Mouse (Mus musculus): ENCODE measurements around the gene 4930519P11Rik. TPM values are rescaled to one million over a fixed set of nuclear protein-coding genes. Genes with fewer than 3 reads are reported as not detected.

4930519P11Rik gene
- polyA plus RNA-seq, 1 experiment: 83.8 TPM

DNA sequence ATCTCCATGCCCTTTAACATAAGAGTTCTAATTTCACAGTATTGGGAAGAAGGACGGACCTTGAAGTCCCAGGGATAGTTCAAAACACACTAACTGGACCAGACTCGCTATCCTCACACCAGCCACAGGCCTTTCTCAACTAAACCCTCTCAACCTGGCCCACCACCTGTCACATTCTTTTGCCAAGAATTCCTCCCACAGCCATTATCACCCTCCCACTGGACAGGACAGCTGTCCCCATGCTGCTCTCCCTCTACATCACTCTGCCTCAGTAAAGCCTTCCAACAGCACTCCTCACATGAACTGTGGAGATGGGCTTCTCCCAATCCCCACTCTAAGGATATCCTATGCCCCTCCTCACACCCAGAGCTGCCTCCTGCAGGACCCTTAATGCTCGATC, 47.7 kb downstream of the 4930519P11Rik start:
- no peaks in the 10 kb centered on the region for H3K27me3 ChIP-seq (ENCODE audit: control insufficient read depth, insufficient read depth, low read length)
- no peak overlapping the region for H3K27ac ChIP-seq (ENCODE audit: control insufficient read depth, insufficient read depth, low read depth, low read length)
- no peak overlapping the region for H3K4me3 ChIP-seq (ENCODE audit: control insufficient read depth, low read depth, low read length)
- no peak for TF ChIP-seq CTCF (IDR thresholded peaks at IDR 0.05; ENCODE audit: control insufficient read depth, insufficient read depth, insufficient replicate concordance, low read depth, low read length)
- TF ChIP-seq POLR2A (IDR thresholded peaks at IDR 0.05; ENCODE audit: control insufficient read depth, low read depth, low read length): no peak
- H3K4me1 ChIP-seq (ENCODE audit: control insufficient read depth, insufficient read depth, low read length): peaks cover 16% of the 10 kb centered on the region
- no peaks in the 10 kb centered on the region for H3K36me3 ChIP-seq (ENCODE audit: control insufficient read depth, insufficient read depth, low read length)

DNA sequence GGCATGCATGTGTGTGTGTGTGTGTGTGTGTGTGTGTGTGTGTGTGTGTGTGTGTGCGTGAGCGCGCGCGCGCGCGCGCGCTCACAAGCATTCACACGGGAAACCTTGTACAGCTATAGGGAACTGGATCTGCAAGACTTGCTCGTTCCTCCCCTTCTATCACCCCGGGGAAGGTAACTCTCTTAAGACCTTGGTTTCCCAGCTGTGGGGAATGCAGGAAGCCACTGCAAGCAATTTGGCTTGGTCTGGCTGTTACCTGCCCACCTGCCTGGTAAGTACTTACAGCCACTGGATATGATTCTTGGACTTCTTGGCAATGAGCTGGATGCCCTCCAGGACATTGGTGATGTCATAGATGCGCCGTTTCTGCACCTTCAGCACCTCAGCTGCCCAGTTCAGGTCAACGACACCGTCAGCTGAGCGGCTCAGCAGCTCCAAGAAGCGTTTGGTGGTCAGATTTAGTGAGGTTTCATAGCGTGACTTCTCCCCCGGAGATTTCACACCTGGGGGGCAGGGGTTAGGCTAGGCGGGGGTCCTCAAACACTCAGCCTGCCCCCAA, 49.5 kb downstream of the 4930519P11Rik start:
- no peaks in the 10 kb centered on the region for H3K27me3 ChIP-seq (ENCODE audit: control insufficient read depth, insufficient read depth, low read length)
- H3K36me3 ChIP-seq (ENCODE audit: control insufficient read depth, insufficient read depth, low read length): no peaks in the 10 kb centered on the region

More for the DNA sequence above, 49.5 kb downstream of the 4930519P11Rik start:
- Histone ChIP-seq H3K4me3 (ENCODE audit: control insufficient read depth, low read depth, low read length) (no peak overlapping the region), H3K4me1 (ENCODE audit: control insufficient read depth, insufficient read depth, low read length) (peaks cover 10% of the 10 kb centered on the region), H3K27ac (ENCODE audit: control insufficient read depth, insufficient read depth, low read depth, low read length) (no peak overlapping the region)
- TF ChIP-seq POLR2A (IDR thresholded peaks at IDR 0.05; ENCODE audit: control insufficient read depth, low read depth, low read length): no peak
- TF ChIP-seq CTCF (IDR thresholded peaks at IDR 0.05; ENCODE audit: control insufficient read depth, insufficient read depth, insufficient replicate concordance, low read depth, low read length): no peak

Other genes starting within 250 kb of the 4930519P11Rik start
- 3.1 and 5.0 TPM in 2 replicates for gene Cdk5rap1, start 240.4 kb downstream of the 4930519P11Rik start, polyA plus RNA-seq (2012; rRNA removed)
- gene Snta1, start 205.3 kb downstream of the 4930519P11Rik start, polyA plus RNA-seq (2012; rRNA removed): 5.7 and 7.2 TPM in 2 replicates
- 10.2 and 12.6 TPM in 2 replicates for gene Cbfa2t2, start 177.0 kb downstream of the 4930519P11Rik start, polyA plus RNA-seq (2012; rRNA removed)
- 828 and 1,092 TPM in 2 replicates for gene 1700003F12Rik, start 66.4 kb downstream of the 4930519P11Rik start, polyA plus RNA-seq (2012; rRNA removed)
- gene Actl10, start 61.7 kb downstream of the 4930519P11Rik start, polyA plus RNA-seq (2012; rRNA removed): 39.7 and 44.2 TPM in 2 replicates
- gene Necab3, start 54.5 kb downstream of the 4930519P11Rik start, polyA plus RNA-seq (2012; rRNA removed): 62.9 and 65.1 TPM in 2 replicates
- gene E2f1, start 43.5 kb downstream of the 4930519P11Rik start, polyA plus RNA-seq (2012; rRNA removed): 4.5 and 5.9 TPM in 2 replicates
- gene Pxmp4, start 9.7 kb downstream of the 4930519P11Rik start, polyA plus RNA-seq (2012; rRNA removed): 3.3 TPM in 2 replicates
- 1.1 and 1.2 TPM in 2 replicates for gene Zfp341, start 140 bp downstream of the 4930519P11Rik start, polyA plus RNA-seq (2012; rRNA removed)
- 133 and 135 TPM in 2 replicates for gene Chmp4b, start 38.3 kb upstream of the 4930519P11Rik start, polyA plus RNA-seq (2012; rRNA removed)
- not detected in 2 replicates for gene Gm14214, start 156.6 kb upstream of the 4930519P11Rik start, polyA plus RNA-seq (2012; rRNA removed)
- 62.8 and 64.0 TPM in 2 replicates for gene Raly, start 177.7 kb upstream of the 4930519P11Rik start, polyA plus RNA-seq (2012; rRNA removed)
- 1.4 and 2.9 TPM in 2 replicates for gene a, start 178.0 kb upstream of the 4930519P11Rik start, polyA plus RNA-seq (2012; rRNA removed)